Mouse (Mus musculus) myocyte (in vitro differentiated cells): ENCODE data around the gene Kirrel3.

Experiments
- E2F4 ChIP-seq: IDR thresholded peaks from one replicate; pipeline ENCODE4 v1.6.1; 2011; ENCODE audit warnings: mild to moderate bottlenecking, control low read depth, moderate library complexity; ENCODE audit not compliant: insufficient read depth
- POLR2A ChIP-seq: IDR thresholded peaks from one replicate; pipeline ENCODE4 v1.6.1; 2011; ENCODE audit warnings: low read depth, mild to moderate bottlenecking, control low read depth, moderate library complexity; ENCODE audit not compliant: insufficient read length

- no peak for TF ChIP-seq POLR2A
- TF ChIP-seq E2F4, result no peak
These were observed 12.4 kb downstream of the Kirrel3 start for GRCm38 (mm10) chr9:34498126-34498525.
